Mouse (Mus musculus): ENCODE measurements around the gene Psmd1.

Gene Psmd1

DNA sequence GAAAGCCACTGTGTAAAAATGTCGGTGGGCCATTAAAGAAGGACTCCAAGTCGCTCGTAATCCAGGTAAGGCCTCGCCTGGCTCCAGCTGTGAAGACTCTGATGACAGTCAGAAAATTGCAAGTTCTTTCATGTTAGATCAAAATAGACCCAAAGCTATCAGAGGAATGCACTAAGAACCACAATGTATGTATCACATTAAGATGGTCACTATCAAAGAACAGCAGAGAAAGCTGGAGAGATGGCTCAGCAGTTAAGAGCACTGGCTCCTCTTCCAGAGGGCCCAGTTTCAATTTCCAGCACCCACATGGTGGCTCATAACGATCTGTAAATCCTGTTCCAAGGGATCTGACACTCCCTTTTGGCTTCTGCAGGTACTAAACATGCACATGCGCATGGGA, 95.9 kb downstream of the Psmd1 start:
- no peak for DNase-seq (ENCODE audit: low read depth)

DNA sequence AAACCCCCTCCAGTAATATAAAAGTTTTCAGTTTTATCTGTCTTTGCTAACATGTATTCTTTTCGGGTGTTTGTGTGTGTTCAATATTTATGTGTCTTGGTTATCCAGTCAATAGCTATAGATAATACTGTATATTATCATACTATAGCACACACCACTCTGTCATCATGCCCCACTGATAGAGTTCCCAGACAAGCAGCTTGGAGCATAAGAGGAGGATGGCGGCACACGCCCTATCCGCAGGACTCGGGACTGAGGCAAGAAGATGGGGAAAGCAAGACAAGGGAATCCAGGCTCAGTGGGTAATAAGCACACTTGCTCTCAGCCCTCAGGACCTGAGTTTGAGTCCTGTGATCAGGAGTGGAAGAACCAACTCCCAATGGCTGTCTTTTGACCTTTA, 96.3 kb downstream of the Psmd1 start:
- DNase-seq (ENCODE audit: low read depth) = no peak

DNA sequence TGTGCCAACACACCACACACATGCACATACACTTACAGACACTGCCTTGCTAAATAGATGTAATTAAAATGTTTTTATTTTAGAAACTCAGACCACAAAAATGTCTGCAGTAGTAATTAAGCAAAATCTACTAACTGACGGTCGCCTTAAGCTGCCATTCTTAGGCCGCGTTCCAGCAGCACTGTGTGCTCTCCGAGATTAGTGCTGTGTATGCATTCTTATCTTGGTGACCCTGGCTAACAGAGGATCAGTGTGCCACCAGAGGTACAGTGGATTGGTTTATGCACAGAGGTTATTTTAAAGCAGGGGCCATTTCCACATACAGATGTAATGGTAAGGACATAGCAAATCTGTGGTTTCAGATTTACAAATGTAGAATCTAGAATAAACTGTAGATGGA, 96.9 kb downstream of the Psmd1 start:
- no peak for DNase-seq (ENCODE audit: low read depth)

DNA sequence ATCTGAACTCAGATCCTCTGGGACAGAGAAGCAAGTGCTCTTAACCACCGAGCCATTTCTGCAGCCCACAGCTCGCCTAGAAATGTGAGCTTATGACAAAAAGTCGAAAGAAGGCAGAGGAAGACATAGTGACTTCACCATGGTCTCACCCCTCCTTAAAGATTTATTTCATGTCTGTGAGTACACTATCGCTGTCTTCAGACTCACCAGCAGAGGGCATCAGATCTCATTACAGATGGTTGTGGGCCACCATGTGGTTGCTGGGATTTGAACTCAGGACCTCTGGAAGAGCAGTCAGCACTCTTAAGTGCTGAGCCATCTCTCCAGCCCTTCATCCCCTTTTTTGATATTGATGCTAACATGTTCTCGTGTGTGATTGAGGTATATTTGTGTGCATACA, 110.4 kb downstream of the Psmd1 start:
- DNase-seq (ENCODE audit: low read depth) = no peak

DNA sequence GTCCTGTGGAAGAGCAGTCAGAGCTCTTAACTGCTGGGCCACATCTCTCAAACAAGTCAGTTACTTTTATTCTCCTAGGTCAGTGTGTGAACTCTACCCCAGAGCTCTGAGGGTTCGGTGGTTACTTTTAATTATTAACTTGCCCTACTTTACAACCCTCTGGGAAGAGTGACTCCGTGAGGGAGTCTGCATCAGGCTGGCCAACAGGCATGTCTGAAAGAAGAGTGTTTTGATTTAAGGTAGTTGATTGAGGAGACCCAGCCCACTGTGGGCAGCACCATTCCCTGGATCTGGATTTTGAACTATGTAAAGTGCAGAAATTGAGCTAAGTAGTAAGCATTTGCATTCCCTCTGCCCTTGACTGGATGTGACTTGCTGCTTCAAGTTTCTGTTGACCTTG, 111.9 kb downstream of the Psmd1 start:
- DNase-seq (ENCODE audit: low read depth) = no peak

DNA sequence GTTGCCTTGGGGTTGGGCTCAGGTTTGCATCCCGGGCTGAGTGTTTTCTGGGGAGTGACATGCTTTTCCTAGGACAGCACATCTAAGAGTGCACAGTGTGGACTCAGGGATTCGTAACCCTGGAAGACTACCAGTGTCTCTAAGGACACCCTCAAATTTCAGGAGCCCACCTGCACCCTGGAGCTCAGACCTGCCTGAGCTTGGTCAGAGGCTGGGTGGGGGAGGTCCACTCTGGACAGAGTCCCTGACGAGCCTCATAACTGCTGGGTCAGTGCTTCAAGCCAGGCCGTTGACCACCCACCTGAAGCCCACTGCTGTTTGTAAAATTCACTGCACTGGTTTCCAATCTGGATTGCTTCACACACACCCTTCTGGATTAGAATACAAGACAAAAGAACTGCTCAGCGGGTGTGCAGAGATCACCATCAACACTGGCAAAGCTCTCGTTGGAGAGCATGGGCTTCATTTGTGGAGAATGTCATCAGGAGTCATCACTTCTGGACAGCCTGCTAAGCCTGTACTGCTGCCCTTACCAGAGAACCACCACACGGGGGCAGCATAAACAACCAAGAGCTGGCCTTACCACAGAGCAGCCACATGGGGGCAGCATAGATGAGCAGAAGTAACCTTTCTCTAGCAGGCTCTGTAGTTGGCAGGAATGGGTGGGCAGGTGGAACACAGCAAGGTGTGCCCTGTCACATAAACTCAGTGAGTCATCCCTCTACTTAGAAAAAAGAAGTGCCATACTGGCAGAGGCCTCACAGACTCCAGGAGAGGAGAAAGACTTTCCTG, 114.5 kb downstream of the Psmd1 start:
- DNase-seq (ENCODE audit: low read depth) = peak; percentile 89

DNA sequence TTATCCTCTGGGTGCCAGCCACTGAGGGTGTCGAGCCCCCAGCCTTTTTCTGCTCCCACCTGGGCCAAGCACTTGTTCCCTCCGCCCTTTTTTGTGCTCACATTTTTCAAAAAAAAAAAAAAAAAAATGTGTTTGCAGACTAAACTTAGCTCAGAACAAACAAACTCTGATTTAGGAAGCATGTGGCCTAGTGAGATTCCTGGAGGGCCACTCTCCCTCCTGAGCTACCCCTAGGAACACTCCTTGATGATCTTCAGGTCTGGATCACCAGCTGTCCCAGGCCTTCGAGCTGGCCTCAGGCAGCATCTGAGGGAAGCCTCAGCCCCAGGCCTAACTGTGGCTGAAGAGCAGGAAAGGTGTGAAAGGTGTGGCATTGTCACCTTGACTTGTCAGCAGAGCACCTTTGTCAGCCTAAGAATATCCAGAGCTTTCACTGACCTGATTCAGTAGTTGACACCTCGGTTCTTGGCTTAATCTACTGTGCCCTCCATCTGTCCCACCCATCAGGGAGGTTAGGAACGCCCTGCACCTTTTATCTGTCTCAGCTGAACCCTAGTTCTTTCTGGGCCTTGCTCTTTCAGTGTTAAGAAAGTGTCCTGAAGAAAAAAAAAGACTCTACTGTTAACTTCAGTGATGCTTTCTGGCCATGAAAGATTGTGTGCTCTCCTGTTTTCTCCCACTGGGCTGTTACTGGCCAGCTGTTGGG, 118.0 kb downstream of the Psmd1 start:
- no peak for DNase-seq (ENCODE audit: low read depth)

DNA sequence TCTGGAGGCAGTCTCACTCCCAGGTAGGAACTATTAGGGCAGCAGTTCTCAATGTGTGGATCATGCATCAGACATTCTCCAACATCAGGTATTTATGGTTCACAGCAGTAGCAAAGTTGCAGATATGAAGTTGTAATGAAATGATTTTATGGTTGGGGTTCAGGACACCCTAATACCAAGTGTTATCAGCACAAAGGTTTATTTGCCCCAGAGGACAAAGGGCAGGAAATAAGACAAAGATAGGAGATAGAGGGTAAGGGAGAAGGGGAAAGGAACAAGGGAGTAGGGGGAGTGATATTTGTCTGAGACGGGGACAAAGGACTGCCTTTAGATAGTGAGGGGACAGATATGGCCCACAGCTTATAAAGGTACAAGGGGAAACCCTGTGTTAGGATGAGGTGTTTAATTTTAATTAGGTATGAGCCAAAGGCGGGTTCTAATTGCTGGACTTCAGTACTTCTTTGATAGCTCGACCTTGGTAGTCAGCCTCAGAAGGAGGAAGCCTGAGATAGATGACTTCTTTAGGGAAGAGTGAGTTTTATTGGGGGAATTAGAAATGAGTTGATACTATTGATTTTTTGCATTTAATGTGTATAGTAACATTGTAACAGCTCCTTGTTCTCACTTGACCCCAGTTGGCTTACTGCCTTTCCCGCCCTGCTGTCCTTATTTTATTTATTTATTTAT, 119.5 kb downstream of the Psmd1 start:
- no peak for DNase-seq (ENCODE audit: low read depth)

DNA sequence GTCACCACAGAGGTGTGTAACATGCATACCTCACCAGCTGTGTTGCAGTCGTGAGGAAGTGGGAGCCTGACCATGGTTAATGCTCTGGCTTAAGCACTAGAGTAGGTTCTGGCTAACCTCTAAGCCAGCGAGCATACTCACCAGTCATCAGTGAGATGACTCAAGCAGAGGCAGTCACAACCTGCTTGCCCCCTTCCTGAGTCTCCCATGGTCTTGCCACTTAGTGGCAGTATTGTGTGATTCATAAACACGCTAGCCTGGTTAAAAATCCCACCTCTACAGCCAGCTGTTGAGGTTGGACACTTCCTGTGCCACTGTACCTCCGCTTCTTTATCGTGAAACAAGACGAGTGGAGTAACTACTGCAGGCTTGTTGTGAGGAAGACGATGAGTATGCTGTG, 122.6 kb downstream of the Psmd1 start:
- peak; percentile 4 for DNase-seq (ENCODE audit: low read depth)

DNA sequence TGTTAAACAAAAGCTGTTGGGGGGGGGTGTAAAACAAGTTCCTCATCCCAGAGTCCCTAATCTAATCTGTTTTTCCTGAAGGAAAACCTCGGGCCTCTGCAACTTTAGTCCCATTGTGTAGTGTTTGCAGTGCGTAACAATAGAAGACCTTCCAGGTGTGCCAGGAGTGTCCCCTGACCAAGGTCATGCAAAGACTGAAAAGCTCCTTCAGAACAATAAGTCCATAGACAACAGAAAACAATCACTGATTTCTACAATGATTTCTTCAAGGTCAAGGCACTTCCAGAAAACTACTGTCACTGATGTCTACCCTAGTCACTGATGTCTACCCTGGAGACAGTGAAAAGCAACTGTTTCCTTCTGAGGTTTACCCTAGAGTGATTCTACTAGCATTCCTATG, 123.7 kb downstream of the Psmd1 start:
- no peak for DNase-seq (ENCODE audit: low read depth)

DNA sequence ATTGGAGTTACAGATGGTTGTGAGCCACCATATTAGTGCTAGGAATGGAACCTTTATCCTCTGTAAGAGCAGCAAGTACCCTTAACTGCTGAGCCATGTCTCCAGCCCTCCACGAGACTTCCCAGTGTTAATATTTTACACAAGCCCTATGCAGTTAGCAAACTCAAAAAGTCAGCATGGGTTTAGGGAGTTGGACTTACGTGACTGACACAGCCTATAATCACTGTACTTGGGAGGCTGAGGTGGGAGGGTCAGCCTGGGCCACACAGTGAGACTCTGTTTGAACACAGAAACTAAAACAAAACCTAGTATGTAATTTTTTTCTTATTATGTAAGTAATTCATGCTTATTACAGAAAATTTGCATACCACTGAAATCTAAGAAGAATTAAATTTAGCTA, 124.1 kb downstream of the Psmd1 start:
- DNase-seq (ENCODE audit: low read depth) = no peak

Measured in NIH3T3 (cell line).